Mouse (Mus musculus) kidney, adult 2 months (tissue): Measurements from ENCODE around the gene Metap2.

Experiments used
- CTCF ChIP-seq: fragments of 200-500 bp; conservative IDR thresholded peaks from 2 replicates; pipeline ENCODE4 v1.5.1; 2011; ENCODE audit warnings: low read depth, mild to moderate bottlenecking, control low read depth, low read length, moderate library complexity, mixed read lengths; ENCODE audit not compliant: insufficient read depth, insufficient read length
- POLR2A ChIP-seq: fragments of 200-500 bp; IDR thresholded peaks from one replicate; pipeline ENCODE4 v1.6.1; 2011; ENCODE audit warnings: low read depth, low read length, control low read depth

DNA sequence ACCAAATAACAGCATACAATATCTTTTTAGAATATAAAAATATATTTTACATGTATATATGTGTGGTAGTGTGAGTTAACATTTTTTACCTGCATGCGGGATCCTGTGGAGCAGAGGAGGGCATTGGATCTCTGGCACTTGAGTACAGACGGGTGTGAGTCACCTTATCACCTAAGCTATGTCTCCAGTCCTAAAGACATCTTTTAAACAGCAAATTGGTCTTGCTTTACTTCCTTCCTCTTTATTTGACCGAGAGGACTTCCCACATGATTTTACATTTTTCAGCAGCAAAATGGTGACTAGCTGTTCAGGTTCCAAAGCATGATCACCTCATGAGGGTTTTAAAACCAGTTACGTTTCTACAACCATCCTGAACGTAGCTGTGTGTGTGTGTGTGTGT is 14.4 kb upstream of the Metap2 start:
- TF ChIP-seq CTCF (no peak), POLR2A (no peak)
